Mouse (Mus musculus) splenic B cell, adult 2 months (primary cell): ENCODE measurements around the gene Plekha5.

Experiments
- DNase-seq: peaks from one replicate; pipeline ENCODE4 v3.0.0-alpha.2; 2011; ENCODE audit warnings: low read depth, low spot score
- H3K27me3 ChIP-seq: 2 replicates; pipeline ENCODE4 v1.6.1; 2012; ENCODE audit warnings: mild to moderate bottlenecking, low read length, moderate library complexity, mixed read lengths; ENCODE audit not compliant: control insufficient read depth, poor library complexity, insufficient read depth, severe bottlenecking
- H3K36me3 ChIP-seq: 2 replicates; pipeline ENCODE4 v1.6.1; 2012; ENCODE audit warnings: mild to moderate bottlenecking, low read length, moderate library complexity, mixed read lengths; ENCODE audit not compliant: control insufficient read depth, poor library complexity, insufficient read depth, severe bottlenecking

Plekha5 gene

GRCm38 (mm10) chr6:140547203-140547944 lies 123.5 kb downstream of the Plekha5 start:
- Histone ChIP-seq H3K27me3 (no peaks in the 10 kb centered on the region), H3K36me3 (no peaks in the 10 kb centered on the region; the same call in 1 of the 2 replicates)
- DNase-seq, result no peak

DNA sequence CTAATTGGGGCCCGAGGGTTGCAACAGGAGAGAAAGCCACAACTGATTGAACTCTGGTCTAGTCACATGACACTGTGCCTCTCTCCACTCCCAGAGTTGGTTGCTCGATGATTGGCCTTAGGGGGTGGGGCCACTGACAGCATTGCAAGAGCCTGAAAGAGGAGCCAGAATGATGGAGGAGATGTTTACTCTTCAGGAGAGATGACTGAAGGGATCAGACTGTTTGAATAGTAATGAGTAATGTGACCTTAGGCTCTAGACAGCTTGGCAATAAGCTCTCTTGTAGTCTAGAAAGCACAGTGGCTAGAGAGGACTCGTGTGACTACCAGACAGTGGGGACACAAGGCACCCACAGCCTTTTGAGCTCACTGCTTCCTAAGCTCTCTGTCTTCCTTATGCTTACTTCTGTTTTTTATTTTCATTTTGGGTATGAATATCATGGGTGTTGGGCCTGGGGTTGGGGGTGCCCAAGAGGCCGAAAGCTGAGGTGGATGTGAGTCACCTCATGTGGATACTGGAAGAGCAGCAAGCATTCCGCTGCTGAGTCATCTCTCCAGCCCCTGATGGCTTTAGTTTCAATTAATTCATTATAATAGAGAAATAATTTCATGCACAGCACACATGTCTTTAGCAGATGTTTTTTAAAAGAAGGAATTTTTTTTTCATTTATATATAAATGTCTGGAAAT lies 124.4 kb downstream of the Plekha5 start:
- H3K27me3 ChIP-seq, result no peaks in the 10 kb centered on the region
- H3K36me3 ChIP-seq, result no peaks in the 10 kb centered on the region; the same call in 1 of the 2 replicates
- no peak for DNase-seq

DNA sequence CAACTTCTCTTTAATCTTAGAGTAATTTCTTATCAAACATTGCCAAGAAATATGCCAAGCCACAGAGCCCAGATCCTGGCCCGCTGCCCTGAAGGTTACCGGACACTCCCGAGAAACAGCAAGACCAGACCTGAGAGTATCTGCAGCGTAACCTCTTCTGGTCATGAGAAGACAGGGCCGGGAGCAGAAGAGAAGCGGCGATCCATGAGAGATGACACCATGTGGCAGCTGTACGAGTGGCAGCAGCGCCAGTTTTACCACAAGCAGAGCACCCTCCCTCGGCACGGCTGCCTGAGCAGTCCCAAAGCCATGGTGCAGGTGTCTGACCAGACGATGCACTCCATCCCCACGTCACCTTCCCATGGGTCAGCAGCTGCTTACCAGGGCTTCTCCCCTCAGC lies 126.9 kb downstream of the Plekha5 start:
- Histone ChIP-seq H3K36me3 (no peaks in the 10 kb centered on the region; the same call in 1 of the 2 replicates), H3K27me3 (no peaks in the 10 kb centered on the region)
- peak; percentile 1 for DNase-seq

DNA sequence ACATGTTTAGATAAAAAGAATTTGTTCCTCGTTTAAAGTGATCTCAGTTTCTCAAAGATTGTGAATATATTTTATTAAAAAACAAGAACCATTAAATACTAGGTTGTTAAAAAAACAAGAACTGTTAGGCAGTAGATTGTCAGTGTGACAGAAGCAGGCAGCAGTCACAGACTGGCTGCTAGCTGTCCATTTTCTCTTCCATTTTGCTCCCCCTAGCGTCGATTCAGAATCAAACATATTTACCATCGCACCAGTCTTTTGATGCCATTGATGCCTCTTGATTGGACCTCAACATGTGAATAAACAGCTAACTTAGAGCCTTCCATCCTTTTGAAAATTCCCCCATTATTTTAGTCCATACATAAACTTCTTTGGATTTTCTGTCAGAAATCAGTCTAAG lies 130.4 kb downstream of the Plekha5 start:
- no peaks in the 10 kb centered on the region; the same call in 1 of the 2 replicates for H3K36me3 ChIP-seq
- H3K27me3 ChIP-seq, result no peaks in the 10 kb centered on the region
- peak; percentile 11 for DNase-seq

DNA sequence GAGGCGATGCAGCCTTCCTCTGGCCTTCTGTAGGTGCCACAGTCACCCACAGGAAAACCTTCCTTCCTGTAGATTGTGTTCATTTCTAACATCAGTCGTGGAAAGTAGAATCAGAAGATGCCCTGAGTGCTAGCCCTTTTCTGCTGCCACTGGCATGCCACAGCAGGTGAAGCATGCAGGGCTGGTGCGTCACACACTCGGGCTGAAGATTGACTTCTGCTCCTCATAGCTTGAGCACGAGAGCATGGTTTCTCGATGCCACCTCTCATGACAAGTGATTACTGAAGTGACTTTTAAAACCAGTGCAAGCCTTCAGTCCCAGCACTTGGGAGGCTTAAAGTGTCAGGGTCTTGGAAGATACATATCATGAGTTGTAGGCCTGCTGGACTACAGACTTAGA lies 135.6 kb downstream of the Plekha5 start:
- no peak for DNase-seq
- no peaks in the 10 kb centered on the region for H3K36me3 ChIP-seq
- H3K27me3 ChIP-seq, result no peaks in the 10 kb centered on the region

DNA sequence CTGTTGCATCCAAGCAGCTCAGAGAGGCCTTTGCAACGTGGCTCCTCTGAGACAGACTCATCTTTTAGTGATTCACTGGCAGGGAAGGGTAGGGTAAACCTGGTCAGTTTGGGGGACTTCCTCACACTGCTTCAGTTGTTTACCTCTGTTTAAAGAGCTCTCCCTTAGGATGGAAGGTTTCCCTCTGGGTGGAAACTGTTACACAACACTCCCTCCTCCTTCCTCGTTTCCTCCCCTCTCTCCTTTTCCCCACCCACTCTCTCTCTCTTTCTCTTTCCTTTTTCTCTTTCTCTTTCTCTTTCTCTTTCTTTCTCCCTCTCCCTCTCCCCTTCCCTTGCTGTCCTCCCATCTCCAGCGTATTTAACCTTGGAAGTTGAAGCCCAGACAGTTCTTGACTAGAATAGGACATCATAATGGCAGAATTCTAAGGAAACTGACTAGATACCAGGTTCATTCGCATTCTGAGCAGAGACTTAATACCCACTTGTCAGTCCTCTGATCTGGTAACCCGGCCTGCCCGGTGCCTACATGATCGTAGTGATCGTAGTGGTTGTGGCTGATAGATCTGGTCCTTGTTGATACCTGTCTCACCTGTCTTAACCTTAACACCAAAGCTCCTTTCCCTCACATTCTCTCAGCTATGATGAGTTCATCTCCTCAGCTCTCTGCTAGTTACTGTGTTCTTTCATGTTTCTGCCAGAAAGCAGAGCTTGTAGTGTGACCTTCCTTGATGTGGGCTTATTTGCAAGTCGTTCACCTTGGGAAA lies 137.5 kb downstream of the Plekha5 start:
- DNase-seq, result no peak
- Histone ChIP-seq H3K27me3 (no peaks in the 10 kb centered on the region), H3K36me3 (no peaks in the 10 kb centered on the region)

DNA sequence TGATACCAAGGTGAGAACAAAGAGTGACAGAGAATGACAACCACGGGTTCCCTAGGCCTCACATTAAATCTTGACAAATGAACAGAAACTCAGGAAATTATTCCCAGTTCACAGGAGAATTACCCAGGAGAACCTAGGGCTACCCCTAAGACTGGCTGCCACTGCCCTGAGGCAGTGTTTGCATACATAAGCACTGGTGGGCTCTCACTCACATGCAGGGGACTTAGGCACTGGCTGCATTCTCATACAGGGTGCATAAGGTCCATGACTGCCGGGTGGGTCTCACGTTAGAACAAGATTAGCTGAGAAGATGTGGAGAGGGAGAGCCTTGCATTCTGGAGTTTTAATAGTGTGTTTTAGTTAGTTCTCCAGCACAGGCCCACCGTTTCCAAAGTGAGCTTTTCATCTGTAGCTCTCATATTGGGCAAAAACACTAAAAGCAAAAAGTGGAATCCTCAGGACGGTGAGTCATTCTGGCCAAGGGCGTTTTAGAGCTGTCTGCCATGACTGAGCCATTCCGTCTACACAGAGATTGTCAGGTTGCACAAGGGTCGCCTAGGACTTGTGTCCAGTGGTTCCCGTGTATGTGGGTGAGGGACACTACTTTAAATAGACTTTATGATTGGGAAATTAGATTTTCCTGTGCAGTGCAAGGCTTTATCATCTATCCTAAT lies 138.2 kb downstream of the Plekha5 start:
- Histone ChIP-seq H3K27me3 (no peaks in the 10 kb centered on the region), H3K36me3 (no peaks in the 10 kb centered on the region)
- no peak for DNase-seq

- Histone ChIP-seq H3K36me3 (no peaks in the 10 kb centered on the region), H3K27me3 (no peaks in the 10 kb centered on the region)
- no peak for DNase-seq
Observed at GRCm38 (mm10) chr6:140567199-140567598, 143.3 kb downstream of the Plekha5 start.

DNA sequence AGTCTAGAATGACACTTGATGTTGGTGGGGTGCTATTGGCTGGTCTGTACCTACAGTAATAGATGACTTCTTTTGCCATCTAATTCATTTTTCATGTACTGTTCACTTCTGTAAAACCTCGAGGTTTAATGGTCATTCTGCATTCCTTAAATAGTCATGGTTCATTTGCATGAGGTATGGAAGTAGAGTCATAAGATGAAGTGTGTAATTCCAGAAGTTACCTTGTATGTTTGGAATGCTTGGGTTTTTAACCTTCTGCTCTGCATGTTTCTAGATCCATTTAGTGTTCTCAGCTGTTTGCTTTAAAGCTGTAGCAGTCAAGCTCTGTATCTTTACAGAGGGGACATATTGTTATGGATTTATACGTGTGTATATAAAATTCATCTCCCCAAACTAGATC lies 144.0 kb downstream of the Plekha5 start:
- Histone ChIP-seq H3K36me3 (no peaks in the 10 kb centered on the region), H3K27me3 (no peaks in the 10 kb centered on the region)
- DNase-seq, result no peak

- DNase-seq, result no peak
- no peaks in the 10 kb centered on the region for H3K36me3 ChIP-seq
- no peaks in the 10 kb centered on the region for H3K27me3 ChIP-seq
Observed at GRCm38 (mm10) chr6:140570152-140570551, 146.3 kb downstream of the Plekha5 start.

GRCm38 (mm10) chr6:140574943-140575342 lies 151.1 kb downstream of the Plekha5 start:
- no peak for DNase-seq
- no peaks in the 10 kb centered on the region for H3K36me3 ChIP-seq
- no peaks in the 10 kb centered on the region for H3K27me3 ChIP-seq

- Histone ChIP-seq H3K27me3 (no peaks in the 10 kb centered on the region), H3K36me3 (no peaks in the 10 kb centered on the region)
- no peak for DNase-seq
Observed at GRCm38 (mm10) chr6:140576133-140576532, 152.3 kb downstream of the Plekha5 start.

- Histone ChIP-seq H3K27me3 (no peaks in the 10 kb centered on the region), H3K36me3 (no peaks in the 10 kb centered on the region)
- DNase-seq, result peak; percentile 8
Observed at GRCm38 (mm10) chr6:140576961-140577821, 153.3 kb downstream of the Plekha5 start.

DNA sequence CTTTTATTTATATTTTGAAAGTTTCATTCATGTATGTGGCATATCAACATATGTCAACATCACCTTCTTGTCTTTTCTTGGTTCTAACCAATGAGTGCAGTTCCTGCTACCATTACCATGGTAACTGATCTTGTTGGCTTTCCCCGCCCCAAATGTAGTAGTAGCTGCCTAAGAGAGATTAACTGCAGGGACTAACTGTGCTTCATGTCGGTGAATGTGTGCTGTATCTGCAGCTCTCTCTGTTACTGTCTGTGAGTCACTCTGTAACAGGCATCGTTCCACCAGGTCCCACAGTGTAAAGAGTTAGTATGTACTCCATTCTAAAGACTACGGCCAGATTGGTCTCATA lies 153.9 kb downstream of the Plekha5 start:
- DNase-seq, result no peak
- Histone ChIP-seq H3K27me3 (no peaks in the 10 kb centered on the region), H3K36me3 (no peaks in the 10 kb centered on the region)
